Mouse (Mus musculus) hindbrain, embryonic 13.5 days (tissue): ENCODE data around the gene Fam71f1. TPM values are rescaled to one million over a fixed set of nuclear protein-coding genes. Genes with fewer than 3 reads are reported as not detected.
"Not testable (repeated sequence)": the region's sequence is repeated elsewhere in the genome, so short reads cannot be mapped to it uniquely, and the experiment has no call there.

Experiments
- ATAC-seq: fragments of 200-750 bp; cut with Nextera tagmentation; 2 replicates; pipeline ENCODE4 v1.8.0; 2017; ENCODE audit warnings: moderate TSS enrichment; ENCODE audit not compliant: low FRiP score
- H3K27ac ChIP-seq: fragments of 300-500 bp; sonication (generic); 2 replicates; pipeline ENCODE4 v1.5.1; 2015; ENCODE audit warnings: inconsistent platforms, mild to moderate bottlenecking, moderate library complexity
- H3K27me3 ChIP-seq: fragments of 300-500 bp; sonication (generic); 2 replicates; pipeline ENCODE4 v1.6.1; 2015; ENCODE audit warnings: mild to moderate bottlenecking, inconsistent platforms
- H3K36me3 ChIP-seq: fragments of 300-500 bp; sonication (generic); 2 replicates; pipeline ENCODE4 v1.6.1; 2015; ENCODE audit warnings: mild to moderate bottlenecking, inconsistent platforms
- H3K4me1 ChIP-seq: fragments of 300-500 bp; sonication (generic); replicated peaks from 2 replicates; pipeline ENCODE4 v1.6.1; 2015; ENCODE audit warnings: inconsistent platforms
- H3K4me2 ChIP-seq: fragments of 300-500 bp; sonication (generic); 2 replicates; pipeline ENCODE4 v1.6.1; 2015; ENCODE audit warnings: inconsistent platforms, mild to moderate bottlenecking, moderate library complexity
- H3K4me3 ChIP-seq: fragments of 300-500 bp; sonication (generic); 2 replicates; pipeline ENCODE4 v1.5.1; 2015; ENCODE audit warnings: mild to moderate bottlenecking, inconsistent platforms
- H3K9ac ChIP-seq: fragments of 300-500 bp; sonication (generic); 2 replicates; pipeline ENCODE4 v1.6.1; 2015; ENCODE audit warnings: mild to moderate bottlenecking, inconsistent platforms
- H3K9me3 ChIP-seq: fragments of 300-500 bp; sonication (generic); 2 replicates; pipeline ENCODE4 v1.6.1; 2016; ENCODE audit warnings: inconsistent platforms
- WGBS: fragments of 180-500 bp; shearing (Covaris S2); methylation state at CpG from one replicate; pipeline ENCODE4 v1.1.7; 2015; 5-methylcytosine and 5-hydroxymethylcytosine counted together
- polyA plus RNA-seq: library from polyadenylated mRNA; unstranded; fragments of >200 nt; fragmentation: Nextera tagmentation; extraction: Ambion mirVana; gene quantifications from 2 replicates; pipeline ENCODE4 v1.2.1, GENCODE M21; 2015

Fam71f1 gene
- polyA plus RNA-seq, 1 experiment from 2014 or later, result not detected

DNA sequence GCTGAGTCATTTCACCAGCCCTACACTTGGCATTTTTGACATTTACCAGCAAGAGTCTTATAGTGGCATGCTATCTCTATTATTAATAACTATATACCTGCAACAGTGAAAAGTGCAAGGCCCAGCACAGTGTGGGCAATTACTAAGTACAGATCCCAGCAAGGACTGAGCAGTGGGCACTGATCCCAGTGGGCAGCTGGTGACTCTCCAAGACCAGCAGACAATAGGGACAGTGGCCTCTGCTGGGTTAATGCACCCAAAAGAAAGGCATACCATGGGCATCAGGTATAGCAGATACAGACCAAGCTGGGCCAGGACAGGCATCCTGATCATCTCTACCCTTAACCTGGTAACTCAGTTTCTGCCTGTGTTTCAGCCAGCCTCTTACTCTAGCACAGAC lies 15.7 kb upstream of the Fam71f1 start:
- Histone ChIP-seq H3K4me2 (no peak overlapping the region), H3K9ac (no peak overlapping the region), H3K27ac (no peak overlapping the region), H3K36me3 (no peaks in the 10 kb centered on the region), H3K4me3 (no peak overlapping the region), H3K9me3 (no peaks in the 10 kb centered on the region), H3K4me1 (no peaks in the 10 kb centered on the region), H3K27me3 (no peaks in the 10 kb centered on the region)
- no peak for ATAC-seq

DNA sequence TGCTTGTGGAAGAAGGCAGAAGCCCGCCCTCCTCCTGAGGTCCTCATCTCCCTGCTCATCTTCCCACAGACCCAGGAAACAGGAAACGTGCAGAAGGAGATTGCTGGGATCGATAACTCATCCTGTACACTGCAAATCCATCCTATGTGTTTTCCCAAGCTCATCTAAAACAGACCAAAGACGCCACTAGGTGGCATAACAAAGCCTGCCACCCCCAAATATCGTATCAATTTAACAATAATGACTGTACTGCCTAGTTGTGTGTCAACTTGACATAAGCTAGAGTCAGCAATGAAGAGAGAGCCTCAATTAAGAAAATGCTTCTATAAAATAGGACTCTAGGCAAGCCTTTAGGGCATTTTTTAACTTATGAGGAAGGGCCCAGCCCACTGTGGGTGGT lies 15.2 kb upstream of the Fam71f1 start:
- H3K4me1 ChIP-seq, result no peaks in the 10 kb centered on the region
- H3K9me3 ChIP-seq, result no peaks in the 10 kb centered on the region
- H3K27me3 ChIP-seq, result no peaks in the 10 kb centered on the region
- H3K4me3 ChIP-seq, result no peak overlapping the region
- no peak overlapping the region for H3K4me2 ChIP-seq
- 51% methylated on average over 5 of the region's 5 CpGs for WGBS
- no peak overlapping the region for H3K9ac ChIP-seq
- no peak for ATAC-seq
- H3K36me3 ChIP-seq, result no peaks in the 10 kb centered on the region
- H3K27ac ChIP-seq, result no peak overlapping the region

DNA sequence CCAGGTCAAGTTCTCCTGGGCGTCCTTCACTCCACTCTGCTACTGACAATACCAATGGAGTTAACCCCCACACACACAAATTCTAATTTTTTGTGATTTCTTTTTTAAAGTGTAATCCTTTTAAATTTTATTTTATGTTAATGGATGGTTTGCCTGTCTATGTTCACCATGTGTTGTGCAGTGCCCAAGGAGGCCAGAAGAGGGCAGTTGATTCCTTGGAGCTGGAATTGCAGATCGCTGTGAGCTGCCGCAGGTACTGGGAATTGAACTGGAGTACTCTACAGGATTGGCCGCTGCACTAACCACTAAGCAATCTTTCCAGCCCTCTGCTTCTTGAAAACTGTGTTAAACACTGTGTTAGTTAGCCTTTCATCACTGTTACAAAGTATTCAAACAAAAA lies 13.5 kb upstream of the Fam71f1 start:
- Histone ChIP-seq H3K4me2 (no peak overlapping the region), H3K4me1 (no peaks in the 10 kb centered on the region), H3K27ac (no peak overlapping the region), H3K27me3 (no peaks in the 10 kb centered on the region), H3K36me3 (no peaks in the 10 kb centered on the region), H3K9me3 (no peaks in the 10 kb centered on the region), H3K9ac (no peak overlapping the region), H3K4me3 (no peak overlapping the region)
- ATAC-seq, result no peak
- 91% methylated on average over 4 of the region's 4 CpGs for WGBS

DNA sequence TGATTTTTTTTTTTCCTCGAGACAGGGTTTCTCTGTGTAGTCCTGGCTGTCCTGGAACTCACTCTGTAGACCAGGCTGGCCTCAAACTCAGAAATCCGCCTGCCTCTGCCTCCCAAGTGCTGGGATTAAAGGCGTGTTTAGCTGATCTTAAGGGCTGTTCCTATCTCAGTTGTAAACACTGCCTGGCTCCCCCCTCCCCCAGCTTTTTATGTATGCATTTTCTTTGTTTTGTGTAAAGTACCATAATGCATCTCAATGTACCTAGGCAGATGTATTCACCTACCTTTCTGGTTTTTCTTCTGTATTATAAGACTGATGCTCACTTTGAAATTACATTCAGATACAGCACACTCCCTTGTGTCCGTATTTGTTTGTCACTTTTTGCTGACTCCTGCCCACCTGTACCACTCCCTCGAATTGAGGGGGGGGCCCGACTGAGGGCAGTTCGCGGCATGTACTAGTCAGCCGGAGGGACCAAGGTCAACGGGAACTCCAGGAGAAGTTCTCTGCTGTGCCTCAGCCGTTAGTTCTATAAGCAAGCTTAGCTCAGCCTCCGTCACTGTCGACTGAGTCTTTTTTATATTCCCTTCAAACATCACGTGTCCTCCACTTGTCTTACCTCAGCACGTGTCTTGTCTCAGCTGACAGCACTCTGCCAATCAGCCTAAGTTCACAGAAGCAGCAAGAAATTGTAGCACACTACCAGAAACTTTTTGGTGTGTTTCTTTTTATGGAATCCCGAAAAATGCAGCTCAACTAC lies 9.9 kb upstream of the Fam71f1 start:
- Histone ChIP-seq H3K4me3 (no peak overlapping the region), H3K36me3 (no peaks in the 10 kb centered on the region), H3K4me2 (no peak overlapping the region), H3K27me3 (no peaks in the 10 kb centered on the region), H3K4me1 (no peaks in the 10 kb centered on the region), H3K9me3 (no peaks in the 10 kb centered on the region), H3K9ac (no peak overlapping the region), H3K27ac (no peak overlapping the region)
- ATAC-seq, result no peak
- 92% methylated on average over 16 of the region's 16 CpGs for WGBS

DNA sequence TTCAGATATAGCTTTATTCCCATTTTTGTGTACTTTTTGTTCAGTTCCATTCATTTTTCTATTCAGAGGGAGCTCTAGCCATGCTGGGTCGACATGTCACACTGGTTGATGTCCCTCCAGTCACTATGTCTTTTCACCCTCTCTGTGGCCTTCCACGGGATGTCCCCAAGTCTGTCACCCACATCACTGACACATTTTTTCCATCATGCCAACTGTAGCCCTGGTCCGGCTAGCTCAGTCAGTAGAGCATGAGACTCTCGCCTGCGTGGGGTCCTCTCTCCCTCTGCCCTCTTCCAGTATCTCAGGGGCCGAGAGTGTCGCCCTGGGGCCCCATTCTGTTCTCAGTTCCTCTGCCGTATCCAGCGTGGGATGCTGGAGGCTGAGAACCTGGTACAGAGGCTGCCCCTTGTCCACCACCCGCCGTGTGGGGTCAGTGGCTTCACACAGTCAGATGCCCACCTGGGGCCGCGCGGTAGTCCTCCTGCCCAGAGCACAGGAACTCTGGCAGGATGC lies 5.2 kb upstream of the Fam71f1 start:
- Histone ChIP-seq H3K9ac (no peak overlapping the region), H3K4me2 (no peak overlapping the region), H3K4me1 (no peaks in the 10 kb centered on the region), H3K27me3 (no peaks in the 10 kb centered on the region), H3K9me3 (no peaks in the 10 kb centered on the region), H3K36me3 (no peaks in the 10 kb centered on the region), H3K4me3 (no peak overlapping the region), H3K27ac (no peak overlapping the region)
- ATAC-seq, result no peak
- WGBS, result 63% methylated on average over 14 of the region's 14 CpGs

DNA sequence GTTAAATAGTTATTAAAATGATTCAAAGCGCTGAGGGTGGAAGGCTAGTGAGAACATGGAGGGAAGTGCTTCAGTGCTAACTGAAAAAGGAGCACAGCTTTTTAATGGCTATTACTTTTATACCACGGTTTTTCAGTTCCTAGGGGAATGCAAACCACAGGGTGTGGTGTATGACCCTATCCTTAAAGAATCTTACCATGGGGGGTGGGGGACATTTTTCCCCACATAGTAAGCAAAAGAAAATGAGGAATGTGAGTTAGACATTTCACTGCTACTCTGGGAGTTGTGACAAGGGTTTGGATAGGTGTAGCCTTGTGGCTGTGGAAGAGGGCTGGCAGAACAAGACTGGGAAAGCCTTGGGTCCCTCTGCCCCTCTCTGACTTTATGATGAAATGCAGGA lies 1.7 kb upstream of the Fam71f1 start:
- WGBS, result 75% methylated on average over 2 of the region's 2 CpGs
- Histone ChIP-seq H3K9ac (no peak overlapping the region), H3K27ac (no peak overlapping the region), H3K4me2 (no peak overlapping the region), H3K4me1 (no peaks in the 10 kb centered on the region), H3K4me3 (no peak overlapping the region), H3K9me3 (no peaks in the 10 kb centered on the region), H3K36me3 (no peaks in the 10 kb centered on the region), H3K27me3 (no peaks in the 10 kb centered on the region)
- ATAC-seq, result no peak

DNA sequence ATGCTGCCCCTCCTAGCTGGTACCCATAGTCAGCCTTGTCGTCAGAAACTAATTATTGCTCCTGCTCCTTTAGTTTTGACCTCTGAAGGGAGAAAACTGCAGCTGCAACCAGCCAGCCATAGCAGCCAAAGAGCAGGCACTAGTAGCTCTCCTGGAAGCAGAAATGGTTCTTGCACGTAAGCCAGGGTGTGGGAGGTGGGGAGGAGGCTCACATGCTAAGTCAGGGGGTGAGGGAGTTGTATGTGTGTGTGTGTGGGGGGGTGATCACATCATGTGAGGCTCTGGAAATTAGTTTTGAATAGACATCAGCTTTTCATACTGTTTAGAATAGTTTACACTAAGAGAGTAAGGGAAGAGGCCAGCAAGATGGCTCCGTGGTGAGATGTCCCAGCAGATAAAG lies 999 bp upstream of the Fam71f1 start:
- no peak overlapping the region for H3K27ac ChIP-seq
- 79% methylated on average over 3 of the region's 3 CpGs for WGBS
- H3K4me1 ChIP-seq, result no peaks in the 10 kb centered on the region
- no peaks in the 10 kb centered on the region for H3K9me3 ChIP-seq
- H3K27me3 ChIP-seq, result no peaks in the 10 kb centered on the region
- no peak overlapping the region for H3K4me3 ChIP-seq
- ATAC-seq, result no peak
- H3K9ac ChIP-seq, result no peak overlapping the region
- no peaks in the 10 kb centered on the region for H3K36me3 ChIP-seq
- no peak overlapping the region for H3K4me2 ChIP-seq

DNA sequence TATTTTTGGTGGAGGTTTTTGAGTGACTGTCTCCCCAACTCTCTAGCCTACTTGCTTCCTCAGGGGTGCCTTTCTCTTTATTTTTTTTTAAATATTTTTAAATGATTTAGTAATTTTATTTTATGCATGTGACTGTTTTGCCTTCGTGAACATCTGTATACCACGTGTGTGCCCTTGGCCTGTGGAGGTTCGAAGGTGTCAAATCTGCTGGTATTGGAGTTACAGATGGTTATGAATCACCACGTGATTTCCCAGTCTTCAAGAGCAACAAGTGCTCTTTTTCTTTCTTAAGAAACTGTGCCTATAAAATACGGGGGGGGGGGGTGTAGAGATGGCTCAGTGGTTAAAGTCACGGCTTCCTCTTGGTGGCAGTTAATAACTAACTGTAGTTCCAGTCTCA lies 2.6 kb downstream of the Fam71f1 start:
- WGBS, result 83% methylated on average over 6 of the region's 6 CpGs
- no peak overlapping the region for H3K27ac ChIP-seq
- H3K4me3 ChIP-seq, result no peak overlapping the region
- ATAC-seq, result no peak
- H3K36me3 ChIP-seq, result no peaks in the 10 kb centered on the region
- no peaks in the 10 kb centered on the region for H3K27me3 ChIP-seq
- no peaks in the 10 kb centered on the region for H3K9me3 ChIP-seq
- H3K4me2 ChIP-seq, result no peak overlapping the region
- H3K4me1 ChIP-seq, result no peaks in the 10 kb centered on the region
- H3K9ac ChIP-seq, result no peak overlapping the region

DNA sequence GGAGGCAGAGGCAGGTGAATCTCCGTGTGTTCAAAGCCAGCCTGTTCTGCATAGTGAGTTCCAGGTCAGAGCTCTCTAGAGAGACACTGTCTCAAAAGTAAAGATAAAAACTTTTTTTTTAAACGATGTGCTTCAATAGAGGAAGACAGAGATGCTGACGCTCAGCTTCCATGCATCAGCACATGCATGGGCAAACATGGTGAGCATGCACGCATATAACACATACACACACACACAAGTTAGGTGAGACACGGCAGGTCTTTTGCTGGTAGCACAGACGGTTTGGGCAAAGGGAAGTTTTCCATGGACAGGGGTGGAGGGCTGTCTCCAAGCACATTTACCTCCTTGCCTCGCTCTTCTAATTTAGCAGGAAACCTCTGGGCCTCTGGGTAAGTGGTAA lies 3.2 kb downstream of the Fam71f1 start:
- no peaks in the 10 kb centered on the region for H3K9me3 ChIP-seq
- ATAC-seq, result no peak
- H3K9ac ChIP-seq, result no peak overlapping the region
- H3K36me3 ChIP-seq, result no peaks in the 10 kb centered on the region
- H3K4me2 ChIP-seq, result no peak overlapping the region
- H3K27ac ChIP-seq, result no peak overlapping the region
- H3K4me3 ChIP-seq, result no peak overlapping the region
- no peaks in the 10 kb centered on the region for H3K27me3 ChIP-seq
- WGBS, result 93% methylated on average over 7 of the region's 7 CpGs
- no peaks in the 10 kb centered on the region for H3K4me1 ChIP-seq

DNA sequence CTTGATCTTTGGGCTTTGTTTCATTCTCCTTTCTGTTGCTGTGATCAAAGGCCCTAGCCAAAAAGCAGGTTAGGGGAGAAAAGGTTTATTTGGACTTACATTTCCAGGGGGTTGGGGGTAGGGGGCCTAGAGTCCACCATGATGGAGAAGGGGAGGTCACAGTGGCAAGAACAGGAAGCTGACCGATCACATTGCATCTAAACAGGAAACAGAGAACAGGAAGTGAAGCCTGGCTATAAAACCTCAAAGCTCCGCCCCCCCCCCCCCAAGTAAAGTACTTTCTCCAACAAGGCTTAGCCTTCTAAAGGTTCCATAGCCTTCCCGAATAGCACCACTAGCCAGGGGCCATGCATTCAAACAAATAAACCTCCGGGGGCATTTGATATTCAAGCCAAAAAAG lies 3.8 kb downstream of the Fam71f1 start:
- 81% methylated on average over 4 of the region's 4 CpGs for WGBS

DNA sequence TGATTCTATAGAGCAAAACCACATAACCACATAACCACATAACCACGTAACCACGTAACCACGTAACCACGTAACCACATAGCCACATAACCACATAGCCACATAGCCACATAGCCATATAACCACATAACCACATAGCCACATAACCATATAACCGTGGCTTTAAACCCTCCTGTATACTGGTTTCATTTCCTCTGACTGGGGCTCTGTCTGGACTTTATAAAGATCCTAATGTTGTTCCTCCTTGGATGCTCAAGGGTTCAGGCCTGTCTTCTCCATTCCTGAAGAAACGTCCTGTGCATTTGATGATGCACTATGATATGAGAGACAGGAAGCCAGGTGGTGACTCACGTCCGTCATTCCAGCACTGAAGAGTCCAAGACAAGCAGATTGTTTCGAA lies 8.0 kb downstream of the Fam71f1 start:
- H3K4me1 ChIP-seq, result no peaks in the 10 kb centered on the region
- H3K9ac ChIP-seq, result no peak overlapping the region
- no peaks in the 10 kb centered on the region for H3K27me3 ChIP-seq
- 93% methylated on average over 9 of the region's 9 CpGs for WGBS
- ATAC-seq, result no peak
- no peaks in the 10 kb centered on the region for H3K36me3 ChIP-seq
- H3K27ac ChIP-seq, result no peak overlapping the region
- no peak overlapping the region for H3K4me3 ChIP-seq
- no peaks in the 10 kb centered on the region for H3K9me3 ChIP-seq
- H3K4me2 ChIP-seq, result no peak overlapping the region

More for the DNA sequence above, 3.8 kb downstream of the Fam71f1 start:
- H3K4me2 ChIP-seq, result no peak overlapping the region
- H3K4me1 ChIP-seq, result no peaks in the 10 kb centered on the region
- no peaks in the 10 kb centered on the region for H3K27me3 ChIP-seq
- no peak for ATAC-seq
- no peak overlapping the region for H3K27ac ChIP-seq
- no peak overlapping the region for H3K9ac ChIP-seq
- H3K9me3 ChIP-seq, result no peaks in the 10 kb centered on the region
- H3K36me3 ChIP-seq, result no peaks in the 10 kb centered on the region
- H3K4me3 ChIP-seq, result no peak overlapping the region

DNA sequence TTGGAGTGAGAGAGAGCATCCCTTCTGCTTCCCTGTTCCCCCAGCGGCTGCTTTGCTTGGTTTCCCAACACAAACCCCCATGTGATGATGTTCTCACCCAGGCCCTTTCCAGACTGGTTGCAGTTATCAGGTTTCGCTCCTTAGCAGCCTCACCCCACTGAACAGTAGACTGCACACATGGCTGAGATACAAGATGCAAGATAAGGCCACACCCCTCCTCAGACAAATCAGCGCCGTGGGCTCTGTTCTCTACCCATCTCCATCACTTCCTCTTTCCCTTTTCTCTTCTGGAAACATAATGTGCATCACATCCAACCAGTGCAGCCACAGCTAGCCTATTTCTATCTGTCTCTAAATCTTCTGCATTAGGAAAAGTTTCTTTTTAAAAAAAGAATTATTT lies 10.6 kb downstream of the Fam71f1 start:
- no peaks in the 10 kb centered on the region for H3K4me1 ChIP-seq
- H3K27ac ChIP-seq, result no peak overlapping the region
- no peak overlapping the region for H3K9ac ChIP-seq
- no peaks in the 10 kb centered on the region for H3K36me3 ChIP-seq
- no peak overlapping the region for H3K4me3 ChIP-seq
- 81% methylated on average over 4 of the region's 4 CpGs for WGBS
- no peak for ATAC-seq
- H3K27me3 ChIP-seq, result no peaks in the 10 kb centered on the region
- no peaks in the 10 kb centered on the region for H3K9me3 ChIP-seq
- H3K4me2 ChIP-seq, result no peak overlapping the region

DNA sequence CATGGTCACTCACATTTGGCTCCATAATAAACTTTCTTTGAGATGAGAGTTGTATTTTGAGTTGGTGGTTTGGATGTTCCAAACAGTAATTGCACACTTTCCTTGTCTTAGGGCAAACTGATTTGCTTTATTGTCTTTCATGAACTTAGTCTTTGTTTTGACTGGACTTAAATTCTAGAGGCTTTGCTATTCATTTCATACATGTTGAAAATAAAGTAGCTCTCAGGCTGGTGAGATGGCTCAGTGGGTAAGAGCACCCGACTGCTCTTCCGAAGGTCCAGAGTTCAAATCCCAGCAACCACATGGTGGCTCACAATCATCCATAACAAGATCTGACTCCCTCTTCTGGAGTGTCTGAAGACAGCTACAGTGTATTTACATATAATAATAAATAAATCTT lies 27.6 kb downstream of the Fam71f1 start:
- not testable (repeated sequence) for H3K36me3 ChIP-seq, H3K27ac ChIP-seq, H3K9ac ChIP-seq, H3K4me2 ChIP-seq, H3K9me3 ChIP-seq, ATAC-seq, H3K27me3 ChIP-seq, H3K4me3 ChIP-seq
- peaks cover 19% of the 10 kb centered on the region for H3K4me1 ChIP-seq
- 95% methylated on average over 2 of the region's 2 CpGs for WGBS
